7 mouse cellular contexts compared by ENCODE assay signal in genomic region chr10:116300824-116301223, GRCm38 (mm10). TPM values are rescaled to one million over a fixed set of nuclear protein-coding genes. Genes with fewer than 3 reads are reported as not detected.
DNase-seq lines count a peak whose midpoint lies in the region; ATAC-seq and TF ChIP-seq lines count a peak whose summit lies in the region.

No protein-coding gene starts in this region.

- TF ChIP-seq POLR2A in ES-Bruce4 (IDR thresholded peaks at IDR 0.05; ENCODE audit: insufficient read depth, low read length): no peak

- H3K4me2 ChIP-seq in embryonic facial prominence, embryonic 11.5 days (ENCODE audit: low read depth, low read length): peak overlapping the region; percentile 94
- peak overlapping the region; percentile 95 for H3K4me2 ChIP-seq in intestine, embryonic 14.5 days (ENCODE audit: low read length)
- H3K4me2 ChIP-seq in liver, embryonic 14.5 days (ENCODE audit: low read depth): peak overlapping the region; percentile 6; the same call in 1 of the 2 replicates

- H3K36me3 ChIP-seq in ES-Bruce4 (ENCODE audit: control insufficient read depth, insufficient read depth, low read length, poor library complexity, severe bottlenecking): no peaks in the 10 kb centered on the region
- H3K36me3 ChIP-seq in embryonic facial prominence, embryonic 11.5 days (replicated peaks; ENCODE audit: control insufficient read depth, insufficient read depth, low read depth, low read length): no peaks in the 10 kb centered on the region
- no peaks in the 10 kb centered on the region for H3K36me3 ChIP-seq in intestine, embryonic 14.5 days (ENCODE audit: control insufficient read depth, insufficient read depth, low read length)
- no peaks in the 10 kb centered on the region for H3K36me3 ChIP-seq in liver, embryonic 14.5 days (replicated peaks; ENCODE audit: control insufficient read depth, insufficient read depth, low read depth)

- no peak for DNase-seq in embryonic facial prominence, embryonic 11.5 days (ENCODE audit: low spot score)
- no peak for DNase-seq in intestine, embryonic 14.5 days (ENCODE audit: low spot score)
- no peak for DNase-seq in liver, embryonic 14.5 days (ENCODE audit: low read depth in 3 of 3, low spot score in 3 of 3)
- no peak for DNase-seq in left cerebral cortex, adult 18-20 months (ENCODE audit: low spot score in 2 of 2)
- no peak for DNase-seq in cerebellum, adult 11 months
- DNase-seq in thymus, postnatal 10 days (ENCODE audit: low spot score in 2 of 2): no peak

- TF ChIP-seq CTCF in ES-Bruce4 (IDR thresholded peaks at IDR 0.05; ENCODE audit: low read depth, low read length): no peak
- TF ChIP-seq CTCF in liver, embryonic 14.5 days (IDR thresholded peaks at IDR 0.05; ENCODE audit: low read depth): no peak

- TF ChIP-seq EP300 in ES-Bruce4 (IDR thresholded peaks at IDR 0.05; ENCODE audit: insufficient read depth, low read depth, low read length): no peak
- no peak for TF ChIP-seq EP300 in liver, embryonic 14.5 days (IDR thresholded peaks at IDR 0.05; ENCODE audit: low read depth)

- no peaks in the 10 kb centered on the region for H3K9me3 ChIP-seq in ES-Bruce4 (replicated peaks; ENCODE audit: control insufficient read depth, insufficient read depth, low read length, poor library complexity, severe bottlenecking)
- H3K9me3 ChIP-seq in embryonic facial prominence, embryonic 11.5 days (replicated peaks; ENCODE audit: control insufficient read depth, low read length): no peaks in the 10 kb centered on the region
- no peaks in the 10 kb centered on the region for H3K9me3 ChIP-seq in intestine, embryonic 14.5 days (ENCODE audit: control insufficient read depth, low read length)
- no peaks in the 10 kb centered on the region for H3K9me3 ChIP-seq in liver, embryonic 14.5 days (ENCODE audit: control insufficient read depth, low read length)

- WGBS in embryonic facial prominence, embryonic 11.5 days: 10% methylated on average over 7 of the region's 7 CpGs
- 15% methylated on average over 7 of the region's 7 CpGs for WGBS in intestine, embryonic 14.5 days
- 20% methylated on average over 7 of the region's 7 CpGs for WGBS in liver, embryonic 14.5 days (ENCODE audit: insufficient replicate concordance)

- ATAC-seq in embryonic facial prominence, embryonic 11.5 days (replicated peaks; ENCODE audit: insufficient number of reproducible peaks, low FRiP score, low TSS enrichment, low read depth): no peak
- ATAC-seq in intestine, embryonic 14.5 days (replicated peaks; ENCODE audit: low FRiP score, low TSS enrichment, low read depth): no peak
- no peak for ATAC-seq in liver, embryonic 14.5 days (ENCODE audit: insufficient read depth)

- H3K4me3 ChIP-seq in ES-Bruce4 (ENCODE audit: low read depth, low read length): no peak overlapping the region
- peak overlapping the region; percentile 48 for H3K4me3 ChIP-seq in embryonic facial prominence, embryonic 11.5 days (ENCODE audit: low read depth, low read length)
- peak overlapping the region; percentile 45 for H3K4me3 ChIP-seq in intestine, embryonic 14.5 days (ENCODE audit: low read depth, low read length)
- no peak overlapping the region for H3K4me3 ChIP-seq in liver, embryonic 14.5 days (ENCODE audit: insufficient read depth in 1 of 2, low read depth in 2 of 2, low read length in 2 of 2)

- H3K9ac ChIP-seq in ES-Bruce4 (ENCODE audit: low read depth, poor library complexity, severe bottlenecking): 0 out of 2 replicates have a peak overlapping the region, but pooled peaks have one; percentile 23
- H3K9ac ChIP-seq in embryonic facial prominence, embryonic 11.5 days (replicated peaks; ENCODE audit: low read length): peak overlapping the region; percentile 59
- H3K9ac ChIP-seq in intestine, embryonic 14.5 days (ENCODE audit: low read length): peak overlapping the region; percentile 38
- H3K9ac ChIP-seq in liver, embryonic 14.5 days (replicated peaks): no peak overlapping the region

- no peaks in the 10 kb centered on the region for H3K4me1 ChIP-seq in ES-Bruce4 (ENCODE audit: control insufficient read depth, insufficient read depth, low read length)
- peaks cover 5% of the 10 kb centered on the region; the same call in 1 of the 2 replicates for H3K4me1 ChIP-seq in embryonic facial prominence, embryonic 11.5 days (ENCODE audit: control insufficient read depth, insufficient read depth, low read length)
- H3K4me1 ChIP-seq in intestine, embryonic 14.5 days (replicated peaks; ENCODE audit: control insufficient read depth, insufficient read depth, low read length): peaks cover 4% of the 10 kb centered on the region; the same call in 1 of the 2 replicates
- H3K4me1 ChIP-seq in liver, embryonic 14.5 days (replicated peaks; ENCODE audit: control insufficient read depth in 2 of 2, insufficient read depth in 2 of 2, low read length in 1 of 2): no peaks in the 10 kb centered on the region; a peak in 1 of 4 replicates

- peaks cover 11% of the 10 kb centered on the region for H3K27me3 ChIP-seq in ES-Bruce4 (ENCODE audit: control insufficient read depth, insufficient read depth, low read length, poor library complexity, severe bottlenecking)
- peaks cover 14% of the 10 kb centered on the region for H3K27me3 ChIP-seq in embryonic facial prominence, embryonic 11.5 days (ENCODE audit: control insufficient read depth, insufficient read depth, low read length)
- peaks cover 21% of the 10 kb centered on the region for H3K27me3 ChIP-seq in intestine, embryonic 14.5 days (replicated peaks; ENCODE audit: control insufficient read depth, insufficient read depth, low read length)
- peaks cover 15% of the 10 kb centered on the region for H3K27me3 ChIP-seq in liver, embryonic 14.5 days (ENCODE audit: control insufficient read depth, insufficient read depth, low read length)

- H3K27ac ChIP-seq in ES-Bruce4 (ENCODE audit: insufficient read depth, low read length): no peak overlapping the region
- no peak overlapping the region for H3K27ac ChIP-seq in embryonic facial prominence, embryonic 11.5 days (replicated peaks; ENCODE audit: low read depth, low read length)
- H3K27ac ChIP-seq in intestine, embryonic 14.5 days (ENCODE audit: low read depth): no peak overlapping the region
- no peak overlapping the region for H3K27ac ChIP-seq in liver, embryonic 14.5 days

RNA-seq across cellular contexts. Expression of gene Ptprb, which starts 25.5 kb away (rescaled TPM):
- polyA plus RNA-seq in ES-Bruce4 (2011; ENCODE audit: insufficient read depth, insufficient read length, low read depth, missing spikeins): 0.30 and 0.37 TPM in 2 replicates
- 1.8 and 2.1 TPM in 2 replicates for polyA plus RNA-seq in embryonic facial prominence, embryonic 11.5 days (2014; fragmentation: Nextera tagmentation; extraction: Ambion mirVana)
- 5.5 and 5.8 TPM in 2 replicates for polyA plus RNA-seq in intestine, embryonic 14.5 days (2014; fragmentation: Nextera tagmentation; extraction: Ambion mirVana)
- polyA plus RNA-seq in liver, embryonic 14.5 days (2012; rRNA removed): 0.52 and 0.71 TPM in 2 replicates
- polyA plus RNA-seq in liver, embryonic 14.5 days (2014; fragmentation: Nextera tagmentation; extraction: Ambion mirVana): 0.72 and 1.0 TPM in 2 replicates
- 10 to 100 TPM; 13.1 to 15.0 TPM for total RNA-seq in left cerebral cortex, adult 18-20 months (2021)

Comparison
In these comparisons a context has a peak if more than half of its experiments do, and no peak if none do; other contexts are left out.
1. H3K4me3 ChIP-seq: peak in embryonic facial prominence, embryonic 11.5 days (single experiment) and intestine, embryonic 14.5 days (single experiment); none in ES-Bruce4 (single experiment) and liver, embryonic 14.5 days (0 of 2).
2. H3K4me2 ChIP-seq: peak in every context shown above with its lines; median percentile 95 in intestine, embryonic 14.5 days; 94 in embryonic facial prominence, embryonic 11.5 days; 6 in liver, embryonic 14.5 days.